Mouse (Mus musculus) c-Kit-negative CD71-positive TER-119-positive erythroid progenitor cells, embryonic 14.5 days (primary cell): ENCODE measurements at regions not wholly inside any gene's neighbourhood (a gene's known extent, or its start where the extent isn't known, plus 50 kb on each side); places are given as distances from the start of the nearest gene placed in this dataset.

ENCODE experiments used
- DNase-seq: peaks from one replicate; pipeline ENCODE4 v3.0.0-alpha.2; 2013; ENCODE audit warnings: low read depth, low spot score

GRCm38 (mm10) chr2:3940786-3941185 lies 76.7 kb upstream of the Frmd4a start:
- no peak for DNase-seq

GRCm38 (mm10) chr2:3941496-3941895 lies 76.0 kb upstream of the Frmd4a start:
- no peak for DNase-seq

- DNase-seq, result no peak
Measured at GRCm38 (mm10) chr2:3947432-3947831, 70.1 kb upstream of the Frmd4a start.

GRCm38 (mm10) chr2:3948331-3948730 lies 69.2 kb upstream of the Frmd4a start:
- DNase-seq, result no peak

GRCm38 (mm10) chr2:3957491-3957890 lies 60.0 kb upstream of the Frmd4a start:
- DNase-seq, result no peak

GRCm38 (mm10) chr2:3958065-3958641 lies 59.4 kb upstream of the Frmd4a start:
- DNase-seq, result no peak

GRCm38 (mm10) chr2:3958711-3959110 lies 58.8 kb upstream of the Frmd4a start:
- DNase-seq, result no peak

- no peak for DNase-seq
Measured at GRCm38 (mm10) chr2:3959181-3959580, 58.3 kb upstream of the Frmd4a start.

GRCm38 (mm10) chr2:3960213-3960612 lies 57.3 kb upstream of the Frmd4a start:
- DNase-seq, result no peak

GRCm38 (mm10) chr2:3964351-3964750 lies 53.2 kb upstream of the Frmd4a start:
- peak; percentile 65 for DNase-seq
